Mouse (Mus musculus): ENCODE results near the gene Pappa. TPM values are rescaled to one million over a fixed set of nuclear protein-coding genes. Genes with fewer than 3 reads are reported as not detected.

Pappa gene
- total and polyA plus RNA-seq, 3 experiments, result not detected

GRCm38 (mm10) chr4:65341766-65342165 lies 217.8 kb downstream of the Pappa start:
- no peak for TF ChIP-seq ZNF384 (IDR thresholded peaks at IDR 0.05; ENCODE audit: low read depth, low read length)
- TF ChIP-seq PAX5 (IDR thresholded peaks at IDR 0.05; ENCODE audit: low read length), result no peak
- TF ChIP-seq USF2 (conservative IDR thresholded peaks at IDR 0.05; ENCODE audit: low read depth, low read length), result no peak
- H3K79me2 ChIP-seq (replicated peaks; ENCODE audit: control insufficient read depth, extremely low read depth, insufficient read depth, poor library complexity, severe bottlenecking), result no peaks in the 10 kb centered on the region
- H3K4me1 ChIP-seq (ENCODE audit: control insufficient read depth in 1 of 2, insufficient read depth in 2 of 2), result no peaks in the 10 kb centered on the region
- H3K36me3 ChIP-seq (replicated peaks in 1 of 2; ENCODE audit: control insufficient read depth in 1 of 2, insufficient read depth in 1 of 2, low read length in 1 of 2), result no peaks in the 10 kb centered on the region
- no peaks in the 10 kb centered on the region for H3K27me3 ChIP-seq (replicated peaks)
- H3K4me2 ChIP-seq (ENCODE audit: insufficient read depth, low read depth, poor library complexity, severe bottlenecking), result no peak overlapping the region
- dilution Hi-C loops (cut with MboI; ENCODE audit: extremely low pct_ligation_motif_present, extremely low pct_unique_long_range_greater_than_20kb, low sequenced_read_pairs) (no loop called here), in situ Hi-C loops (cut with MboI; ENCODE audit: low pct_ligation_motif_present, low pct_unique_long_range_greater_than_20kb, low sequenced_read_pairs) (no loop called here)
- DNase-seq (ENCODE audit: extremely low read depth), result no peak
- no peak overlapping the region for H3K4me3 ChIP-seq (replicated peaks in 1 of 3; ENCODE audit: low read depth in 2 of 3, low read length in 2 of 3, poor library complexity in 1 of 3)
- no peak overlapping the region for H3K9ac ChIP-seq (ENCODE audit: insufficient read depth, low read depth)
- no peak overlapping the region for H3K27ac ChIP-seq (ENCODE audit: insufficient read depth, low read depth)
- peaks cover 38% of the 10 kb centered on the region for H3K9me3 ChIP-seq (replicated peaks; ENCODE audit: low read length)

GRCm38 (mm10) chr4:65350521-65350920 lies 226.5 kb downstream of the Pappa start:
- Histone ChIP-seq H3K79me2 (replicated peaks; ENCODE audit: control insufficient read depth, extremely low read depth, insufficient read depth, poor library complexity, severe bottlenecking) (no peaks in the 10 kb centered on the region), H3K4me3 (replicated peaks in 1 of 3; ENCODE audit: low read depth in 2 of 3, low read length in 2 of 3, poor library complexity in 1 of 3) (no peak overlapping the region), H3K27ac (ENCODE audit: insufficient read depth, low read depth) (no peak overlapping the region), H3K27me3 (replicated peaks) (no peaks in the 10 kb centered on the region), H3K4me1 (ENCODE audit: control insufficient read depth in 1 of 2, insufficient read depth in 2 of 2) (no peaks in the 10 kb centered on the region), H3K9ac (ENCODE audit: insufficient read depth, low read depth) (no peak overlapping the region), H3K4me2 (ENCODE audit: insufficient read depth, low read depth, poor library complexity, severe bottlenecking) (no peak overlapping the region), H3K36me3 (replicated peaks in 1 of 2; ENCODE audit: control insufficient read depth in 1 of 2, insufficient read depth in 1 of 2, low read length in 1 of 2) (no peaks in the 10 kb centered on the region), H3K9me3 (replicated peaks; ENCODE audit: low read length) (peaks cover 49% of the 10 kb centered on the region)
- no peak for DNase-seq (ENCODE audit: extremely low read depth)
- TF ChIP-seq KAT2A (IDR thresholded peaks at IDR 0.05; ENCODE audit: insufficient replicate concordance, low read length) (no peak), ZNF384 (IDR thresholded peaks at IDR 0.05; ENCODE audit: low read depth, low read length) (no peak), SIN3A (IDR thresholded peaks at IDR 0.05; ENCODE audit: low read length) (no peak), USF2 (conservative IDR thresholded peaks at IDR 0.05; ENCODE audit: low read depth, low read length) (no peak), TCF12 (IDR thresholded peaks at IDR 0.05; ENCODE audit: low read depth, low read length) (no peak), HCFC1 (IDR thresholded peaks at IDR 0.05; ENCODE audit: low read depth, low read length) (no peak), RCOR1 (conservative IDR thresholded peaks at IDR 0.05; ENCODE audit: low read depth, low read length) (no peak), USF1 (IDR thresholded peaks at IDR 0.05; ENCODE audit: low read depth, low read length) (no peak), POLR2A (IDR thresholded peaks at IDR 0.05; ENCODE audit: low read depth, low read length) (no peak), MAX (IDR thresholded peaks at IDR 0.05; ENCODE audit: low read length) (no peak)
- in situ Hi-C loops (cut with MboI; ENCODE audit: low pct_ligation_motif_present, low pct_unique_long_range_greater_than_20kb, low sequenced_read_pairs), result no loop called here
- dilution Hi-C loops (cut with MboI; ENCODE audit: extremely low pct_ligation_motif_present, extremely low pct_unique_long_range_greater_than_20kb, low sequenced_read_pairs), result no loop called here

GRCm38 (mm10) chr4:65354580-65354979 lies 230.6 kb downstream of the Pappa start:
- H3K79me2 ChIP-seq (replicated peaks; ENCODE audit: control insufficient read depth, extremely low read depth, insufficient read depth, poor library complexity, severe bottlenecking), result no peaks in the 10 kb centered on the region
- in situ Hi-C loops (cut with MboI; ENCODE audit: low pct_ligation_motif_present, low pct_unique_long_range_greater_than_20kb, low sequenced_read_pairs) (no loop called here), dilution Hi-C loops (cut with MboI; ENCODE audit: extremely low pct_ligation_motif_present, extremely low pct_unique_long_range_greater_than_20kb, low sequenced_read_pairs) (no loop called here)
- H3K27ac ChIP-seq (ENCODE audit: insufficient read depth, low read depth), result no peak overlapping the region
- H3K9me3 ChIP-seq (replicated peaks; ENCODE audit: low read length), result peaks cover 30% of the 10 kb centered on the region
- no peak overlapping the region for H3K9ac ChIP-seq (ENCODE audit: insufficient read depth, low read depth)
- no peaks in the 10 kb centered on the region for H3K4me1 ChIP-seq (ENCODE audit: control insufficient read depth in 1 of 2, insufficient read depth in 2 of 2)
- no peaks in the 10 kb centered on the region for H3K27me3 ChIP-seq (replicated peaks)
- H3K36me3 ChIP-seq (replicated peaks in 1 of 2; ENCODE audit: control insufficient read depth in 1 of 2, insufficient read depth in 1 of 2, low read length in 1 of 2), result no peaks in the 10 kb centered on the region
- no peak for DNase-seq (ENCODE audit: extremely low read depth)
- TF ChIP-seq TBP (conservative IDR thresholded peaks at IDR 0.05; ENCODE audit: low read depth, low read length), result no peak
- TF ChIP-seq USF2 (conservative IDR thresholded peaks at IDR 0.05; ENCODE audit: low read depth, low read length), result no peak
- TF ChIP-seq GABPA (IDR thresholded peaks at IDR 0.05; ENCODE audit: insufficient replicate concordance, low read depth, low read length), result no peak
- TF ChIP-seq POLR2AphosphoS2 (IDR thresholded peaks at IDR 0.05; ENCODE audit: low read depth, low read length), result no peak
- no peak for TF ChIP-seq KAT2A (IDR thresholded peaks at IDR 0.05; ENCODE audit: insufficient replicate concordance, low read length)
- H3K4me2 ChIP-seq (ENCODE audit: insufficient read depth, low read depth, poor library complexity, severe bottlenecking), result no peak overlapping the region
- no peak overlapping the region for H3K4me3 ChIP-seq (replicated peaks in 1 of 3; ENCODE audit: low read depth in 2 of 3, low read length in 2 of 3, poor library complexity in 1 of 3)
